Mouse (Mus musculus): ENCODE measurements around the gene Fam208b.

- no peak for TF ChIP-seq CTCF (IDR thresholded peaks at IDR 0.05; ENCODE audit: low read depth, low read length)
- no peak for TF ChIP-seq POLR2A (IDR thresholded peaks at IDR 0.05; ENCODE audit: extremely low read depth, insufficient read depth, low read length)
Measured at GRCm38 (mm10) chr13:3642538-3642937, 31.6 kb upstream of the Fam208b start.

All from liver, adult 2 months (tissue).